Mouse (Mus musculus) urinary bladder, postnatal 25 days (tissue): Measurements from ENCODE around the gene Rapgef4.

ENCODE experiments used
- DNase-seq: peaks from one replicate; pipeline ENCODE4 v3.0.0; 2022; ENCODE audit warnings: low spot score

Rapgef4 gene

GRCm38 (mm10) chr2:72077490-72078139 is 96.6 kb downstream of the Rapgef4 start:
- DNase-seq: no peak

GRCm38 (mm10) chr2:72078140-72078521 is 97.1 kb downstream of the Rapgef4 start:
- DNase-seq: no peak

GRCm38 (mm10) chr2:72079110-72079509 is 98.1 kb downstream of the Rapgef4 start:
- no peak for DNase-seq

GRCm38 (mm10) chr2:72082846-72083245 is 101.8 kb downstream of the Rapgef4 start:
- no peak for DNase-seq

GRCm38 (mm10) chr2:72088886-72089285 is 107.8 kb downstream of the Rapgef4 start:
- DNase-seq: no peak

GRCm38 (mm10) chr2:72090061-72090460 is 109.0 kb downstream of the Rapgef4 start:
- DNase-seq: no peak

GRCm38 (mm10) chr2:72092046-72092445 is 111.0 kb downstream of the Rapgef4 start:
- no peak for DNase-seq

GRCm38 (mm10) chr2:72093402-72094037 is 112.5 kb downstream of the Rapgef4 start:
- DNase-seq: no peak

GRCm38 (mm10) chr2:72094038-72094437 is 113.0 kb downstream of the Rapgef4 start:
- DNase-seq: no peak

GRCm38 (mm10) chr2:72094446-72094845 is 113.4 kb downstream of the Rapgef4 start:
- DNase-seq: no peak

GRCm38 (mm10) chr2:72095002-72095401 is 114.0 kb downstream of the Rapgef4 start:
- DNase-seq: no peak

- DNase-seq: peak; percentile 23
Observed at GRCm38 (mm10) chr2:72096345-72096744, 115.3 kb downstream of the Rapgef4 start.

GRCm38 (mm10) chr2:72098366-72098765 is 117.3 kb downstream of the Rapgef4 start:
- no peak for DNase-seq

- DNase-seq: no peak
Observed at GRCm38 (mm10) chr2:72104604-72105003, 123.6 kb downstream of the Rapgef4 start.

- DNase-seq: no peak
Observed at GRCm38 (mm10) chr2:72107525-72108180, 126.6 kb downstream of the Rapgef4 start.

- DNase-seq: no peak
Observed at GRCm38 (mm10) chr2:72108448-72109312, 127.6 kb downstream of the Rapgef4 start.

GRCm38 (mm10) chr2:72110404-72110803 is 129.4 kb downstream of the Rapgef4 start:
- no peak for DNase-seq

GRCm38 (mm10) chr2:72113716-72114115 is 132.7 kb downstream of the Rapgef4 start:
- DNase-seq: no peak

- no peak for DNase-seq
Observed at GRCm38 (mm10) chr2:72114148-72114559, 133.1 kb downstream of the Rapgef4 start.

GRCm38 (mm10) chr2:72116103-72116502 is 135.1 kb downstream of the Rapgef4 start:
- no peak for DNase-seq

GRCm38 (mm10) chr2:72116698-72117097 is 135.7 kb downstream of the Rapgef4 start:
- no peak for DNase-seq
